Mouse (Mus musculus): Measurements from ENCODE around the gene Cradd. TPM values are rescaled to one million over a fixed set of nuclear protein-coding genes. Genes with fewer than 3 reads are reported as not detected.

Cradd gene
- polyA plus RNA-seq, 1 experiment from 2014 or later = 10.4 TPM

- Histone ChIP-seq H3K27me3 (replicated peaks; ENCODE audit: control insufficient read depth, insufficient read depth, low read length) (no peaks in the 10 kb centered on the region), H3K4me3 (ENCODE audit: low read depth, low read length) (no peak overlapping the region), H3K9me3 (ENCODE audit: control insufficient read depth, low read length) (no peaks in the 10 kb centered on the region), H3K27ac (replicated peaks; ENCODE audit: low read depth, low read length) (no peak overlapping the region), H3K4me2 (ENCODE audit: low read depth, low read length) (no peak overlapping the region), H3K4me1 (ENCODE audit: control insufficient read depth, insufficient read depth, low read length) (no peaks in the 10 kb centered on the region), H3K9ac (ENCODE audit: low read depth, low read length) (no peak overlapping the region), H3K36me3 (ENCODE audit: control insufficient read depth, insufficient read depth, low read length) (no peaks in the 10 kb centered on the region)
- ATAC-seq (ENCODE audit: low read depth) (no peak), DNase-seq (ENCODE audit: low spot score) (peak; percentile 46)
- 79% methylated on average over 10 of the region's 10 CpGs for WGBS
These were observed 19.1 kb upstream of the Cradd start for GRCm38 (mm10) chr10:95342833-95343590.

DNA sequence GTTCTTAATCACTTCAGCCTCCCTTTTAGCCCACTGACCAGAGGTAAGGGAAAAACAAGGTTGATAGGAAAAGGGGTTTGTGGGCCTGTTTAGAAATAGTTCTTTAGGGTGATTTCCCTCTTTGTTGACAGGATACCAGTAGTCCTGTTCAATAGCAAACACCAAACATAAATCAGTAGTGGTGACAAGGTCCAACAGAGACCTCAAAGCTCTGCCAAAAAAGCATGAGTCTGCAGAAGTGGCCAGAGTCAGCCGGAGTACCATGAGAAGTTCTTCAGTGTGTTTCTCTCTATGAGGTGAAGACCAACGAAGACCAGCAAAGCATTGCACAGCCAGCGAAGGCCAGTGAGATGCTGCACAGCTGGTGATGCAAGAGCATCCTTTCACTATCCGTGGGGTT, 16.7 kb upstream of the Cradd start:
- Histone ChIP-seq H3K4me3 (ENCODE audit: low read depth, low read length) (no peak overlapping the region), H3K9me3 (ENCODE audit: control insufficient read depth, low read length) (no peaks in the 10 kb centered on the region), H3K9ac (ENCODE audit: low read depth, low read length) (no peak overlapping the region), H3K4me1 (ENCODE audit: control insufficient read depth, insufficient read depth, low read length) (no peaks in the 10 kb centered on the region), H3K4me2 (ENCODE audit: low read depth, low read length) (no peak overlapping the region), H3K36me3 (ENCODE audit: control insufficient read depth, insufficient read depth, low read length) (no peaks in the 10 kb centered on the region), H3K27ac (replicated peaks; ENCODE audit: low read depth, low read length) (no peak overlapping the region), H3K27me3 (replicated peaks; ENCODE audit: control insufficient read depth, insufficient read depth, low read length) (no peaks in the 10 kb centered on the region)
- DNase-seq (ENCODE audit: low spot score) (no peak), ATAC-seq (ENCODE audit: low read depth) (no peak)
- WGBS = 80% methylated on average over 4 of the region's 4 CpGs

DNA sequence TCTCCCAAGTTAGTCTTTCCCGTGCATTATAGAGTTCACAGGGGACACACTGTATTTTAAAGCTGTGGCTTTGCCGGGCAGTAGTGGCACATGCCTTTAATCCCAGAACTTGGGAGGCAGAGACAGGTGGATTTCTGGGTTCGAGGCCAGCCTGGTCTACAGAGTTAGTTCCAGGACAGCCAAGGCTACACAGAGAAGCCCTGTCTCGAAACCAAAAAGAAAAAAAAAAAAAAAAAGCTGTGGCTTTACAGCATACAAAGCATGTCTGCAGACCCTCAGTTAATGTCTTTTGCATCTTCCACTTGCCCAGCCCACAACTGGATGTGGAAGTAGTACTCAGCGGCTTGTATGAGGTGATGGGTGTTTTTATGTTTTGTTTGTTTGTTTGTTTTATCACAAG, 13.7 kb upstream of the Cradd start:
- Histone ChIP-seq H3K27me3 (replicated peaks; ENCODE audit: control insufficient read depth, insufficient read depth, low read length) (no peaks in the 10 kb centered on the region), H3K27ac (replicated peaks; ENCODE audit: low read depth, low read length) (no peak overlapping the region), H3K4me3 (ENCODE audit: low read depth, low read length) (no peak overlapping the region), H3K36me3 (ENCODE audit: control insufficient read depth, insufficient read depth, low read length) (no peaks in the 10 kb centered on the region), H3K4me1 (ENCODE audit: control insufficient read depth, insufficient read depth, low read length) (no peaks in the 10 kb centered on the region), H3K4me2 (ENCODE audit: low read depth, low read length) (no peak overlapping the region), H3K9ac (ENCODE audit: low read depth, low read length) (no peak overlapping the region), H3K9me3 (ENCODE audit: control insufficient read depth, low read length) (no peaks in the 10 kb centered on the region)
- ATAC-seq (ENCODE audit: low read depth) (no peak), DNase-seq (ENCODE audit: low spot score) (no peak)
- 68% methylated on average over 5 of the region's 5 CpGs for WGBS

GRCm38 (mm10) chr10:95336781-95337544, 13.0 kb upstream of the Cradd start:
- no peak overlapping the region for H3K27ac ChIP-seq (replicated peaks; ENCODE audit: low read depth, low read length)

DNA sequence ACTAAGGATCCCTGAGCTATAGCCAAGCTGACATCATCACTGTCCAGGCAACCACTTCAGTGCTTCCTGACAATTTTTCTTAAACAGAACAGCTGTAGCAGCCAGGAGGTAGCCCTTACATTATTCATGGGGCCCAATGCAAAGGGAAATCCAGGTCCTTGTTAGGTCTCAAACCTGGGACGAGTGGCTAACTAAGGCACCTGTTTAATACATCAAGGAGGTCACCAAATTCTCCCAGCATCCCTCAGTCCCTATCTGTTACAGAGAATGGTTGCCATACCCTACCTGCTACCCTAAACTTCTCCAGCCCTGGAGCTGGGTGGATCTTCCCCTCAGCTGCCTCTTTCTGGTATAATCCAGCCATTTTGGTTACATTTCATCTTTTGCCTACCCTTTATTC, 10.9 kb upstream of the Cradd start:
- Histone ChIP-seq H3K27ac (replicated peaks; ENCODE audit: low read depth, low read length) (no peak overlapping the region), H3K9ac (ENCODE audit: low read depth, low read length) (no peak overlapping the region), H3K27me3 (replicated peaks; ENCODE audit: control insufficient read depth, insufficient read depth, low read length) (no peaks in the 10 kb centered on the region), H3K4me1 (ENCODE audit: control insufficient read depth, insufficient read depth, low read length) (no peaks in the 10 kb centered on the region), H3K9me3 (ENCODE audit: control insufficient read depth, low read length) (no peaks in the 10 kb centered on the region), H3K36me3 (ENCODE audit: control insufficient read depth, insufficient read depth, low read length) (no peaks in the 10 kb centered on the region), H3K4me3 (ENCODE audit: low read depth, low read length) (no peak overlapping the region), H3K4me2 (ENCODE audit: low read depth, low read length) (no peak overlapping the region)
- ATAC-seq (ENCODE audit: low read depth) = no peak
- no peak for DNase-seq (ENCODE audit: low spot score)
- 82% methylated on average over 1 of the region's 1 CpGs for WGBS

More at GRCm38 (mm10) chr10:95336781-95337544, 13.0 kb upstream of the Cradd start:
- H3K4me3 ChIP-seq (ENCODE audit: low read depth, low read length) = no peak overlapping the region
- ATAC-seq (ENCODE audit: low read depth) = peak; percentile 82; the same call in 1 of the 2 replicates
- H3K4me2 ChIP-seq (ENCODE audit: low read depth, low read length) = no peak overlapping the region
- no peaks in the 10 kb centered on the region for H3K9me3 ChIP-seq (ENCODE audit: control insufficient read depth, low read length)
- no peak overlapping the region for H3K9ac ChIP-seq (ENCODE audit: low read depth, low read length)
- 14% methylated on average over 4 of the region's 4 CpGs for WGBS
- peak; percentile 76 for DNase-seq (ENCODE audit: low spot score)
- no peaks in the 10 kb centered on the region for H3K36me3 ChIP-seq (ENCODE audit: control insufficient read depth, insufficient read depth, low read length)
- no peaks in the 10 kb centered on the region for H3K4me1 ChIP-seq (ENCODE audit: control insufficient read depth, insufficient read depth, low read length)
- no peaks in the 10 kb centered on the region for H3K27me3 ChIP-seq (replicated peaks; ENCODE audit: control insufficient read depth, insufficient read depth, low read length)

- WGBS = 88% methylated on average over 3 of the region's 3 CpGs
- no peaks in the 10 kb centered on the region for H3K27me3 ChIP-seq (replicated peaks; ENCODE audit: control insufficient read depth, insufficient read depth, low read length)
- no peak overlapping the region for H3K4me3 ChIP-seq (ENCODE audit: low read depth, low read length)
- H3K27ac ChIP-seq (replicated peaks; ENCODE audit: low read depth, low read length) = no peak overlapping the region
- ATAC-seq (ENCODE audit: low read depth) (no peak), DNase-seq (ENCODE audit: low spot score) (no peak)
- H3K4me2 ChIP-seq (ENCODE audit: low read depth, low read length) = no peak overlapping the region
- no peaks in the 10 kb centered on the region for H3K36me3 ChIP-seq (ENCODE audit: control insufficient read depth, insufficient read depth, low read length)
- no peaks in the 10 kb centered on the region for H3K4me1 ChIP-seq (ENCODE audit: control insufficient read depth, insufficient read depth, low read length)
- no peak overlapping the region for H3K9ac ChIP-seq (ENCODE audit: low read depth, low read length)
- no peaks in the 10 kb centered on the region for H3K9me3 ChIP-seq (ENCODE audit: control insufficient read depth, low read length)
These were observed 8.7 kb upstream of the Cradd start for GRCm38 (mm10) chr10:95332596-95332995.

DNA sequence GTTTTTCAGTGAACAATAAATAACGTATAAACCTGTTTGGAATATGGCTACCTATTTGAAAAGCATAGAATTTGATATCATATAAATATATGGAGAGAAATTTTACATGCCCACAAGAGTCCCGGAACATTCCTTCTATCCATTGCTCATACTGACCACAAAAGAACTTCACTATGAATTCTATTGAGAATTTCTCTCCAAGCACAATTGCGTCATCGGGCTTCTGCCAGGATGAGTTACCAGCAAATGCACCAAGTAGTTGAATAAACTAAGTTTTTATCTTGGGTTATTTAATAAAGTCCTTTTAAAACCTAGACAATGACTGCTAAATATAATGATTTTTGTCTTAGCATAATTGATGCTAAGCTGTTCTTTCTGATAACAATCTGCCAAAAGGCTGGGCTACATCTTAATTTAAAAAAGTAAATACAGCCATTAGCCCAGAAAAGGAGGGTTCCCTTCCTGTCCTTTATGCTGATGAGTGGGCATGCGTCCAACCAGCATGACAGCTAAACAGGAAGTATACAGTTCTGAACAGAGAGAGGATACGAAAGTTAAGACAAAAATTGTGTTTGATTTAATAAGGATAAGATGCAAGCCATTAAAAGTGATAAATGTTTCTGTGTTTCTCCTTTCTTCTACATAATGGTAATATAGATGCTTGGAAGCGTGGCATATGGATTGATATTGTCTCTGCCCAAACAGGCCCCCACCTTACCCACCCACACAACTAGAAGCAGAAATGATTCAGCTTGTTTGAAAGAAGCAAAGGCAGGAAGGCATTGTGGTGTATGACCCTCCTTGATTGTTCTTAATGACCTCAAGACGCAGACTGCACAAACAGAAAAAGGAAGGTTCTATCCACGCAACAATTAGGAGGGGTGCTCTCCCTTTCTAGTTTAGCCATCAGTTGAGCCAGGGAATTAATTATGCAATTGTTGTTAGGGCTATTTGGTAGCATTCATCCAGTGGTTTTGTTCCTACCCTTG, 6.7 kb upstream of the Cradd start:
- H3K27me3 ChIP-seq (replicated peaks; ENCODE audit: control insufficient read depth, insufficient read depth, low read length) = no peaks in the 10 kb centered on the region
- H3K9ac ChIP-seq (ENCODE audit: low read depth, low read length) = no peak overlapping the region
- no peak overlapping the region for H3K4me2 ChIP-seq (ENCODE audit: low read depth, low read length)
- no peak for DNase-seq (ENCODE audit: low spot score)
- H3K36me3 ChIP-seq (ENCODE audit: control insufficient read depth, insufficient read depth, low read length) = no peaks in the 10 kb centered on the region
- no peaks in the 10 kb centered on the region for H3K4me1 ChIP-seq (ENCODE audit: control insufficient read depth, insufficient read depth, low read length)
- no peak overlapping the region for H3K27ac ChIP-seq (replicated peaks; ENCODE audit: low read depth, low read length)
- H3K4me3 ChIP-seq (ENCODE audit: low read depth, low read length) = no peak overlapping the region
- ATAC-seq (ENCODE audit: low read depth) = no peak
- H3K9me3 ChIP-seq (ENCODE audit: control insufficient read depth, low read length) = no peaks in the 10 kb centered on the region
- 76% methylated on average over 9 of the region's 9 CpGs for WGBS

- WGBS = 96% methylated on average over 1 of the region's 1 CpGs
- DNase-seq (ENCODE audit: low spot score) (no peak), ATAC-seq (ENCODE audit: low read depth) (no peak)
- no peaks in the 10 kb centered on the region for H3K9me3 ChIP-seq (ENCODE audit: control insufficient read depth, low read length)
- H3K4me3 ChIP-seq (ENCODE audit: low read depth, low read length) = no peak overlapping the region
- H3K36me3 ChIP-seq (ENCODE audit: control insufficient read depth, insufficient read depth, low read length) = no peaks in the 10 kb centered on the region
- no peaks in the 10 kb centered on the region for H3K4me1 ChIP-seq (ENCODE audit: control insufficient read depth, insufficient read depth, low read length)
- H3K27ac ChIP-seq (replicated peaks; ENCODE audit: low read depth, low read length) = no peak overlapping the region
- H3K4me2 ChIP-seq (ENCODE audit: low read depth, low read length) = no peak overlapping the region
- no peak overlapping the region for H3K9ac ChIP-seq (ENCODE audit: low read depth, low read length)
- H3K27me3 ChIP-seq (replicated peaks; ENCODE audit: control insufficient read depth, insufficient read depth, low read length) = no peaks in the 10 kb centered on the region
These were observed 6.0 kb upstream of the Cradd start for GRCm38 (mm10) chr10:95329884-95330283.

All from embryonic facial prominence, embryonic 14.5 days (tissue).